Mouse (Mus musculus) cerebellum, postnatal 14 days (tissue): Measurements from ENCODE around the gene Fam89b.
A peak's percentile ranks its signal among the peaks of the same experiment; 100 is the strongest.
"Not testable (repeated sequence)": the region's sequence is repeated elsewhere in the genome, so short reads cannot be mapped to it uniquely, and the experiment has no call there.

ENCODE experiments used
- DNase-seq, 2 experiments: peaks; one replicate each; pipeline ENCODE4 v3.0.0; 2021; ENCODE audit warnings: mixed read lengths in 2 of 2

Fam89b gene

GRCm38 (mm10) chr19:5710581-5710980 is 18.9 kb downstream of the Fam89b start:
- DNase-seq = no peak

- no peak for DNase-seq
Measured at GRCm38 (mm10) chr19:5710068-5710467, 19.4 kb downstream of the Fam89b start.

GRCm38 (mm10) chr19:5704801-5705571 is 24.5 kb downstream of the Fam89b start:
- DNase-seq = no peak

- no peak for DNase-seq
Measured at GRCm38 (mm10) chr19:5704163-5704800, 25.2 kb downstream of the Fam89b start, which contains the start of gene Kcnk7. Gene Kcnk7 (plus strand): TSS chr19:5704367.

GRCm38 (mm10) chr19:5695849-5696462 is 33.5 kb downstream of the Fam89b start:
- DNase-seq = peak; percentile 27 to 52

DNA sequence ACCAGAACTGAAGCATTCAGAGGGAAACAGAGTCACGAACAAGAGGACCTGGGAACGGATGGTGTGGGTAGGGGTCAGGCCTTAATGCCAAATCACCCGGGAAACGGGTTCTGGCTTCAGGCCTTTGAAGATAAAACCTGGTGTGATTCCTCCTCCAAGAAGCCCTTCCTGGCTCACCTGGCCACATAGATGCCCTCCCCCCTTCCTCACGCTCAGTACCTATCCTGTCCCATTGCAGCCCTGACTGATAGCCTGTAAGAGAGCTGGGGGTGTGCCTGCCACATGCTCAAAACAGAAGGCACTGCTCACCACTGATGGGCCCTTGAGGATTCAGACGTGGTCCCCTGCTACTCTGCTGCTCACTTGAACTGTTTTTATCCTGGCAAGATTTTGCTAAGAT is 35.7 kb downstream of the Fam89b start:
- DNase-seq = no peak

DNA sequence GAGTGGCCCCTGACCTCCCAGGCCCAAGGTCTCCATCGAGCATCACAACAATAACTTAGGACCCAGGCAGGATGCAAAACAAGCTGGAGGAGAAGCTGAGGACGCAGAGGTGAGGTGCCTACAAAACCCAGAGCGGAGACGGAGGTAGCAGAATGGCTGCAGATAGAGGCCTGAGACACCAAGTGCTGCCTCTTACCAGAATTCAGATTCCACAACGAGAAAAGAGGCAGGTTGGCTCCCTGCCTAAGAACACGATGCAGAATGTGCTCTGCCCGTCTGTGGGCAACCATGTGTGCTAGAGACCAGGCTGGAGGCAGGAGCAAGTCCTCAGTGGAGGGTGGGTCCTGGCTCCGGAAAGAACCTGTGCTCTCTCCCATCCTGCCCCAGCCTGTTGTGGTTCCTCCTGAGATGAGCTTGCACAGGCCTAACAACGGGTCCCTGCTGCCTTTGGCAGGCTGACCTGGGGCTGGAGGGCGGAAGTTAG is 36.5 kb downstream of the Fam89b start:
- no peak for DNase-seq

DNA sequence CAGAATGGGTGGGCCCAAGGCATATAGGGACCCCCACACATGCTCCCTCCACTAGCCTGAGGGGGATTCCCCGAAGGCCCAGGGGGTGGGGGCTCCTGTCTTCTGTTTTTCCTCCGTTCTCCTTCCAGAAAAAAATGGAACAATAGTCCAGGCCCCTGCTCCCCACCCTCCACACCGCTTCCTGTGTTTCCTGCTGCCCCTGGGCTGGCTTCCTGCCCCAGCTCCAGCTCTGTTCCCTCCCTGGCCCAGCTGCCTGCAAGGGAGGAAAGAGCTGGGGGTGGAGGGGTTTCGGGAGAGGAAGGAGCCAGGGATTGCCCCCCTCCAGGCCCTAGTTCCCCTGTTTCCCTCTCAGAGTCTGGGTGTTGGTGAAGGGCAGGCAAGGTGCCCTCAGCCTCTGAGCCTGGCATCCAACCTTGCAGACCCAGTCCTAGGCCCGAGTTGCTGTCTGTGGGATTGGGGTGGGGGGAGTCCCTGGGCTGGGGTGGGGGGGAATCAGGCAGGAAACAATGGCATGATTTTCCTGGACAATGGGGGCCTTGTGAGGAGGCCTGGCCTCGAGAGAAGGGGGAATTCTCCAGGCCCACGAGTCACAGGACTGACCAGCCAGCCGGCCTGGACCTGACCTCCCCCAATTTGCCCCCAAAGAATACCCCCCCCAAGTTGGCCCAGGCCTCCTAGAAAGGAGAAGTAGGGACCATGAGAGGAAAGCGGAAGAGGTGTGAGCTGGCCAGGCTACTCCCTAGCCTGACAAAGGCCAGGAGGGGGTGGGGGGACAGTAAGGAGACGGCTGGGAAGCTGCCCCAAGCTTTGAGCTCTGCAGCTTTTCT is 37.2 kb downstream of the Fam89b start:
- DNase-seq = no peak

GRCm38 (mm10) chr19:5691601-5692000 is 37.9 kb downstream of the Fam89b start:
- DNase-seq = no peak

- peak; percentile 52 to 75 for DNase-seq
Measured at GRCm38 (mm10) chr19:5690343-5690735, 39.1 kb downstream of the Fam89b start.

- DNase-seq = peak; percentile 68 to 69
Measured at GRCm38 (mm10) chr19:5689565-5690342, 39.7 kb downstream of the Fam89b start.

DNA sequence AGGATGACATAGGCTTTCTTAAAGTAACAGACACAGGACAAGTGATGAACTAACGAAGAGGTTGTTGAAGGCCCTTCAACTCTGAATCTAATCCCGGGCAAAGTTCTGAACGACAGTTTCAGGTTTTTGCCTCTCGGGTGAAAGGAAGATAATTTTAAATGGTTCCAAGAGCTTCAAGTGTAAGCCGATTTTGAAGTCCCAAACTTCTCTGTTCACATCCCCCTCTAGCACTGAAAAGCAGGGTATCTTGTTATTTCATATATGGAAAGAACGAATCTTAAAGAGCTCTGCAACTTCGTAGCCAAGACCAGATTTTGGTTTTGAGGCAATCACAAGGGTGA is 40.4 kb downstream of the Fam89b start:
- no peak for DNase-seq

- peak; percentile 97 to 98 for DNase-seq
Measured at GRCm38 (mm10) chr19:5688200-5689087, 41.0 kb downstream of the Fam89b start, which contains the start of the genes Map3k11 and Pcnx3. Gene Map3k11 (plus strand): TSS chr19:5688742. Gene Pcnx3 (minus strand): TSS chr19:5688908.

- DNase-seq = no peak
Measured at GRCm38 (mm10) chr19:5687738-5688137, 41.7 kb downstream of the Fam89b start.

- not testable (repeated sequence) for DNase-seq
Measured at GRCm38 (mm10) chr19:5686954-5687353, 42.5 kb downstream of the Fam89b start.

- DNase-seq = no peak
Measured at GRCm38 (mm10) chr19:5686437-5686836, 43.0 kb downstream of the Fam89b start.

GRCm38 (mm10) chr19:5685861-5686260 is 43.6 kb downstream of the Fam89b start:
- DNase-seq = no peak

DNA sequence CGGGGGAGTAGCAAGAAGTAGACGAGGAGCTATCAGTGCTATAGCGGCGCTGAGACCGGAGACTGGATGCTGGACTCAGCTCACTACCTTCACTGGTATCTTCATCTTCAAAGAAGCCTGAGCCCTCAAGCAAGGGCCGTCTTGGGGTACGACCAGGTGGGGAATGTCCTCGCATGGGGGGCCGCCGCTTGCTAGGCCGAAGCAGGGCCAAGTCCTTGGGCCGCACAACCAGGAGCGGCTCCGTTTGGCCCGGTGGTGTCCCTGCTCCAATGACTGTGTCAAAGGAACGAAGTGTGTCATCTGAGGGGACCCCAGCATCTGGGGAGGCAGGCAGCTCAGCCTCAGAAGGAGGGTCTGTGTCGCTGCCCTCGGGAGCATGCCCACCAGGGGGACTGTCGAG is 44.0 kb downstream of the Fam89b start:
- no peak for DNase-seq

- DNase-seq = no peak
Measured at GRCm38 (mm10) chr19:5684985-5685384, 44.5 kb downstream of the Fam89b start.

- no peak for DNase-seq
Measured at GRCm38 (mm10) chr19:5684236-5684635, 45.2 kb downstream of the Fam89b start.

DNA sequence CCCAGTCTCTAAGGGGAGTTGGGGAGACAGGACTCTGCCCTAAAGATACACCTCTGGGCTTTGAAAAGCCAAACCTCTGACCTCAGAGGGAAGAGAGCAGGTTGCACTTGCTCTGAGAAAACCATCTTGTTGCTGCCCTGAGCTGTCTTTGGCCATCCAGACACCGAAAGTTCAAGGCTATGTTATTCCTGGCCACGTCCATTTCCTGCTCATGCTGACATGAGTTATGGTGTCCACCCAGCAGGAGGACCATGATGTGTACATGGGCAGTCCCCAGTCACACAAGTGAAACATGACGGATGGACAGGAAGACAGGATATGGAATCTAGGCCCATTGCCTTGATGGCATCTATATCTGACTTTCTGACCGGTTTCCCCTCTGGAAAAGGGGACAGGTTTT is 49.0 kb downstream of the Fam89b start:
- DNase-seq = no peak
